Mouse (Mus musculus) gastrocnemius, postnatal 14 days (tissue): ENCODE measurements around the gene Reps2. TPM values are rescaled to one million over a fixed set of nuclear protein-coding genes. Genes with fewer than 3 reads are reported as not detected.

ENCODE experiments used
- DNase-seq: peaks from one replicate; pipeline ENCODE4 v3.0.0; 2021; ENCODE audit warnings: mixed read lengths
- intact Hi-C: fragments of 180-260 bp; cut with DNase I; formaldehyde crosslinking; loops from one replicate; pipeline ENCODE4 v1.15.1; 2025; ENCODE audit warnings: low total_unique reads
- total RNA-seq, 2 experiments: library from RNA; stranded (reverse); gene quantifications; 2 replicates each; pipeline ENCODE4 v1.2.3; 2021

Gene Reps2
- total RNA-seq, 2 experiments from 2014 or later: 1.7 to 2.9 TPM

GRCm38 (mm10) chrX:162591005-162591801 lies 52.2 kb downstream of the Reps2 start:
- DNase-seq: no peak
- intact Hi-C loops: no loop called here

- no peak for DNase-seq
Observed at GRCm38 (mm10) chrX:162590145-162590790, 53.2 kb downstream of the Reps2 start.

GRCm38 (mm10) chrX:162589173-162589805 lies 54.2 kb downstream of the Reps2 start:
- intact Hi-C loops: no loop called here
- no peak for DNase-seq

More at GRCm38 (mm10) chrX:162590145-162590790, 53.2 kb downstream of the Reps2 start:
- intact Hi-C loops: no loop called here

- intact Hi-C loops: no loop called here
- DNase-seq: no peak
Observed at GRCm38 (mm10) chrX:162584349-162584748, 59.1 kb downstream of the Reps2 start.

GRCm38 (mm10) chrX:162580521-162580920 lies 62.9 kb downstream of the Reps2 start:
- intact Hi-C loops: no loop called here
- DNase-seq: no peak

GRCm38 (mm10) chrX:162568439-162568838 lies 75.0 kb downstream of the Reps2 start:
- intact Hi-C loops: no loop called here
- DNase-seq: no peak

- intact Hi-C loops: no loop called here
- no peak for DNase-seq
Observed at GRCm38 (mm10) chrX:162565501-162565900, 77.9 kb downstream of the Reps2 start.

GRCm38 (mm10) chrX:162556459-162556841 lies 87.0 kb downstream of the Reps2 start:
- intact Hi-C loops: no loop called here
- no peak for DNase-seq

- intact Hi-C loops: no loop called here
- no peak for DNase-seq
Observed at GRCm38 (mm10) chrX:162555729-162556458, 87.6 kb downstream of the Reps2 start.

- intact Hi-C loops: no loop called here
- DNase-seq: no peak
Observed at GRCm38 (mm10) chrX:162554513-162554912, 88.9 kb downstream of the Reps2 start.

- no peak for DNase-seq
- intact Hi-C loops: no loop called here
Observed at GRCm38 (mm10) chrX:162552383-162552782, 91.1 kb downstream of the Reps2 start.

- DNase-seq: no peak
- intact Hi-C loops: no loop called here
Observed at GRCm38 (mm10) chrX:162545037-162545436, 98.4 kb downstream of the Reps2 start.

GRCm38 (mm10) chrX:162542576-162543227 lies 100.7 kb downstream of the Reps2 start:
- intact Hi-C loops: no loop called here

GRCm38 (mm10) chrX:162541961-162542360 lies 101.5 kb downstream of the Reps2 start:
- intact Hi-C loops: no loop called here
- DNase-seq: no peak

More at GRCm38 (mm10) chrX:162542576-162543227, 100.7 kb downstream of the Reps2 start:
- DNase-seq: no peak

- intact Hi-C loops: no loop called here
- DNase-seq: no peak
Observed at GRCm38 (mm10) chrX:162531016-162531415, 112.4 kb downstream of the Reps2 start.

GRCm38 (mm10) chrX:162527240-162527639 lies 116.2 kb downstream of the Reps2 start:
- DNase-seq: peak; percentile 45
- intact Hi-C loops: no loop called here

- intact Hi-C loops: no loop called here
- DNase-seq: peak; percentile 39
Observed at GRCm38 (mm10) chrX:162521831-162522514, 121.5 kb downstream of the Reps2 start.

- DNase-seq: no peak
- intact Hi-C loops: no loop called here
Observed at GRCm38 (mm10) chrX:162521197-162521596, 122.3 kb downstream of the Reps2 start.

GRCm38 (mm10) chrX:162520374-162520773 lies 123.1 kb downstream of the Reps2 start:
- no peak for DNase-seq
- intact Hi-C loops: no loop called here
